Mouse (Mus musculus) spleen, adult 2 months (tissue): ENCODE measurements around the gene Creb5. TPM values are rescaled to one million over a fixed set of nuclear protein-coding genes. Genes with fewer than 3 reads are reported as not detected.

Source experiments
- DNase-seq, 2 experiments: peaks; one replicate each; pipeline versions ENCODE4 v3.0.0 to v3.0.0-alpha.2; 2012 to 2021; ENCODE audit warnings: low spot score in 2 of 2, low read depth in 1 of 2
- H3K27ac ChIP-seq: fragments of 200-500 bp; 2 replicates; pipeline ENCODE4 v1.5.1; 2012; ENCODE audit warnings: low read length, inconsistent platforms; ENCODE audit not compliant: insufficient read depth
- H3K27me3 ChIP-seq: fragments of 200-500 bp; 2 replicates; pipeline ENCODE4 v1.6.1; 2012; ENCODE audit warnings: mild to moderate bottlenecking, moderate library complexity, low read length, inconsistent platforms; ENCODE audit not compliant: control insufficient read depth, insufficient read depth
- H3K36me3 ChIP-seq: fragments of 200-500 bp; 2 replicates; pipeline ENCODE4 v1.6.1; 2012; ENCODE audit warnings: mild to moderate bottlenecking, low read length, inconsistent platforms; ENCODE audit not compliant: control insufficient read depth, insufficient read depth
- H3K4me1 ChIP-seq: fragments of 200-500 bp; 2 replicates; pipeline ENCODE4 v1.6.1; 2011; ENCODE audit warnings: inconsistent platforms; ENCODE audit not compliant: control insufficient read depth, insufficient read depth, insufficient read length
- H3K4me3 ChIP-seq: fragments of 200-500 bp; 2 replicates; pipeline ENCODE4 v1.5.1; 2011; ENCODE audit warnings: mild to moderate bottlenecking, inconsistent platforms; ENCODE audit not compliant: insufficient read depth, insufficient read length; ENCODE audit errors: extremely low read depth
- CTCF ChIP-seq: fragments of 200-500 bp; IDR thresholded peaks from 2 replicates; pipeline ENCODE4 v1.5.1; 2011; ENCODE audit warnings: mild to moderate bottlenecking, inconsistent platforms; ENCODE audit not compliant: insufficient read depth, insufficient read length, insufficient replicate concordance; ENCODE audit errors: extremely low read depth
- POLR2A ChIP-seq: fragments of 200-500 bp; IDR thresholded peaks from 2 replicates; pipeline ENCODE4 v1.6.1; 2011; ENCODE audit warnings: low read depth, low read length, inconsistent platforms
- WGBS: fragments of 180-500 bp; shearing (Covaris S2); methylation state at CpG from one replicate; pipeline ENCODE4 v1.1.7; 2018; 5-methylcytosine and 5-hydroxymethylcytosine counted together
- polyA plus RNA-seq: library from polyadenylated mRNA; depleted of rRNA; stranded (reverse); fragments of >200 nt; gene quantifications from 2 replicates; pipeline ENCODE4 v1.2.3, GENCODE M21; 2012; rRNA removed

The Creb5 gene
- polyA plus RNA-seq, 1 experiment, result 0.37 TPM

DNA sequence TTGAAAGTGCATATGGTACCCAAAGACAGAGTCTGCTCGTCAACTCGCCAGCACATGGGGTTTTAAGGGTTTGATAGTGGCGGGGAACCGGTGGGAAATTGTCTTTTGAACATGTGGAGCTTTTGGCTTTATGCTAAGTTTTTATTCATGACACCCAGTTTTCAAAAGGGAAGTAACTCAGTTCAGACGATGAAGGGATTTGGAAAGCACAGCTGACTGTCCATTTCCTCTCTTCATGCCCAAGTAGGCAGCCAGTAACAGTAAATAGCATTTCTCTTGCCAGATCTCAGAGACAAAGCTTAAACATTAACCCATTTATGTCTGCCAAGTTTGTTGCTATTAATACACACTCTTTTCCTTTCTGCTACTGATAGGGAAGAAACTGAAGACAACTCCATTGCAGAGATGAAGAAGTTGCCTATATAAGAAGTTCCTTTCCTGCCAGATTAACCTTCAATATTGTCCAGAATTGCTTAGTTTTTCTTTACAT, 444.0 kb downstream of the Creb5 start:
- no peak overlapping the region for H3K4me3 ChIP-seq
- no peaks in the 10 kb centered on the region for H3K36me3 ChIP-seq
- WGBS, result 51% methylated on average over 5 of the region's 5 CpGs
- no peaks in the 10 kb centered on the region for H3K27me3 ChIP-seq
- TF ChIP-seq POLR2A, result no peak
- DNase-seq, result no peak
- H3K27ac ChIP-seq, result no peak overlapping the region
- no peaks in the 10 kb centered on the region; the same call in 1 of the 2 replicates for H3K4me1 ChIP-seq

DNA sequence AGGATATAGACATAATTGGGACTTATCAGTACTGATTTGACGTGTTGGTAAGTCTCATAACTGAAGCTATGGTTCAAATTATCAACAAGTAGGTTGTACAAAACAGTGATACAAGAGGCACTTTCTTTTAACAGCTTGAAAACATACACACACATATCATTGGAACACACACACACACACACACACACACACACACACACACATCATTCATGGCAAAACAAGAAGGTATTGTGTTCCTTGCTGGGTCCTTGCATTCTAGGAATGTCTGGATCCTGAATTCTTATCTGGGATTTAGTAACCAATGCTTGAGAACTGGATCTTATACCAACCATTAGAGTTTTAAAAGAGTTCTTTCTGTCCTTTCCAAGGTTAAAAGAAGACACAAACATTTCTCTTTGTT, 446.5 kb downstream of the Creb5 start:
- no peak for DNase-seq
- WGBS, result 91% methylated on average over 1 of the region's 1 CpGs
- Histone ChIP-seq H3K27me3 (no peaks in the 10 kb centered on the region), H3K4me3 (no peak overlapping the region), H3K27ac (no peak overlapping the region), H3K36me3 (no peaks in the 10 kb centered on the region), H3K4me1 (no peaks in the 10 kb centered on the region; the same call in 1 of the 2 replicates)
- TF ChIP-seq CTCF (no peak), POLR2A (no peak)

- Histone ChIP-seq H3K27me3 (no peaks in the 10 kb centered on the region), H3K36me3 (no peaks in the 10 kb centered on the region), H3K4me3 (no peak overlapping the region), H3K27ac (no peak overlapping the region), H3K4me1 (no peaks in the 10 kb centered on the region; the same call in 1 of the 2 replicates)
- WGBS, result 79% methylated on average over 4 of the region's 4 CpGs
- DNase-seq, result no peak
- no peak for TF ChIP-seq CTCF
- TF ChIP-seq POLR2A, result no peak
These were observed 446.9 kb downstream of the Creb5 start for GRCm38 (mm10) chr6:53733999-53734398.

DNA sequence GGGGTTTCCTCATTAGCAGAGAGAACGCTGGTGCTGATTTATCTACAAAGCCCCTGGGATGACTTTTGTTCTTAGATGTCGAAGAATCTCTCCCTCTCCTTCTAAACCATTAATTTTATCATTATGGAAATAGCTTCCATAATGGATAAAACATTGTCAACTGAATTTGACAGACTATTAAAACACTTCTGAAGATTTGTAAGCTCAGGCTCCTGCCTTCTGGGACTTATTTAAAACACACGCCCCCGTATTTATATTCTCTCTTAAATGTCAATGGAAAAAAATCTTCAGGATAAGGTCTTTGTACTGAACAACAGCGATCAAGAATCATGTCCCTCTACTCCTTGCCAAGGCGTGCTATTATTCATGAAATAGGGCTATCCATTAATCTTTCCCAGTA, 448.6 kb downstream of the Creb5 start:
- H3K27me3 ChIP-seq, result no peaks in the 10 kb centered on the region
- no peaks in the 10 kb centered on the region for H3K36me3 ChIP-seq
- H3K27ac ChIP-seq, result no peak overlapping the region
- DNase-seq, result no peak
- 86% methylated on average over 6 of the region's 6 CpGs for WGBS
- H3K4me1 ChIP-seq, result no peaks in the 10 kb centered on the region; the same call in 1 of the 2 replicates
- TF ChIP-seq CTCF (no peak), POLR2A (no peak)
- no peak overlapping the region for H3K4me3 ChIP-seq

GRCm38 (mm10) chr6:53738206-53738605, 451.1 kb downstream of the Creb5 start:
- no peaks in the 10 kb centered on the region for H3K36me3 ChIP-seq
- TF ChIP-seq CTCF, result no peak
- no peak for TF ChIP-seq POLR2A
- no peak overlapping the region for H3K27ac ChIP-seq
- no peak for DNase-seq
- no peak overlapping the region for H3K4me3 ChIP-seq
- H3K27me3 ChIP-seq, result no peaks in the 10 kb centered on the region
- no peaks in the 10 kb centered on the region for H3K4me1 ChIP-seq

GRCm38 (mm10) chr6:53741222-53741621, 454.2 kb downstream of the Creb5 start:
- Histone ChIP-seq H3K4me3 (no peak overlapping the region), H3K36me3 (no peaks in the 10 kb centered on the region), H3K27ac (no peak overlapping the region), H3K4me1 (no peaks in the 10 kb centered on the region), H3K27me3 (no peaks in the 10 kb centered on the region)
- TF ChIP-seq CTCF, result no peak
- TF ChIP-seq POLR2A, result no peak
- DNase-seq, result no peak
- 87% methylated on average over 3 of the region's 3 CpGs for WGBS

Other genes starting within 250 kb of the Creb5 start
- 0.43 and 0.56 TPM in 2 replicates for gene Jazf1, start 218.6 kb upstream of the Creb5 start, polyA plus RNA-seq